Mouse (Mus musculus) erythroblast, embryonic 14.5 days (primary cell): ENCODE results near the gene Tmco5b. TPM values are rescaled to one million over a fixed set of nuclear protein-coding genes. Genes with fewer than 3 reads are reported as not detected.

Experiments
- H3K27me3 ChIP-seq: 2 replicates; pipeline ENCODE4 v1.6.1; 2012; ENCODE audit warnings: inconsistent platforms; ENCODE audit not compliant: control insufficient read depth
- H3K36me3 ChIP-seq: 2 replicates; pipeline ENCODE4 v1.6.1; 2012; ENCODE audit warnings: mild to moderate bottlenecking, inconsistent platforms; ENCODE audit not compliant: control insufficient read depth
- H3K4me1 ChIP-seq: 2 replicates; pipeline ENCODE4 v1.6.1; 2012; ENCODE audit warnings: inconsistent platforms; ENCODE audit not compliant: control insufficient read depth
- H3K4me3 ChIP-seq: replicated peaks from 2 replicates; pipeline ENCODE3; 2012; ENCODE audit warnings: moderate library complexity, mild to moderate bottlenecking, inconsistent platforms
- H3K9me3 ChIP-seq: 2 replicates; pipeline ENCODE4 v1.6.1; 2012; ENCODE audit warnings: low read length, inconsistent platforms, mixed read lengths; ENCODE audit not compliant: control insufficient read depth
- GATA1 ChIP-seq: IDR thresholded peaks from 2 replicates; pipeline ENCODE4 v1.6.1; 2012; ENCODE audit warnings: low read length, inconsistent platforms, mixed read lengths
- TAL1 ChIP-seq: IDR thresholded peaks from 3 replicates; pipeline ENCODE4 v1.6.1; 2012; ENCODE audit warnings: low read length, inconsistent platforms, mixed read lengths
- polyA plus RNA-seq: library from polyadenylated mRNA; stranded (reverse); fragments of >175 nt; gene quantifications from 2 replicates; pipeline ENCODE4 v1.2.3, GENCODE M21; 2012

Tmco5b gene
- polyA plus RNA-seq, 1 experiment = not detected

- H3K27me3 ChIP-seq = no peaks in the 10 kb centered on the region
- no peak overlapping the region for H3K4me3 ChIP-seq
- H3K36me3 ChIP-seq = no peaks in the 10 kb centered on the region
- TF ChIP-seq TAL1 (no peak), GATA1 (no peak)
- H3K9me3 ChIP-seq = no peaks in the 10 kb centered on the region
- H3K4me1 ChIP-seq = no peaks in the 10 kb centered on the region
Measured at GRCm38 (mm10) chr2:113335561-113336294, 50.2 kb downstream of the Tmco5b start.

- no peak overlapping the region for H3K4me3 ChIP-seq
- H3K9me3 ChIP-seq = no peaks in the 10 kb centered on the region
- H3K36me3 ChIP-seq = no peaks in the 10 kb centered on the region
- H3K4me1 ChIP-seq = no peaks in the 10 kb centered on the region
- no peaks in the 10 kb centered on the region for H3K27me3 ChIP-seq
- no peak for TF ChIP-seq TAL1
- TF ChIP-seq GATA1 = no peak
Measured at GRCm38 (mm10) chr2:113344536-113344935, 59.0 kb downstream of the Tmco5b start.

Other genes with a start within 250 kb of the Tmco5b start
- not detected in 2 replicates for gene Ryr3, start 68.6 kb upstream of the Tmco5b start, polyA plus RNA-seq
- 0.01 TPM in 2 replicates for gene Fmn1, start 42.0 kb downstream of the Tmco5b start, polyA plus RNA-seq